Mouse (Mus musculus) ES-Bruce4 (cell line): Measurements from ENCODE around the gene Cog6.

ENCODE experiments used
- CTCF ChIP-seq: IDR thresholded peaks from one replicate; pipeline ENCODE4 v1.8.1; 2011; ENCODE audit warnings: low read depth, low read length
- POLR2A ChIP-seq: IDR thresholded peaks from one replicate; pipeline ENCODE4 v1.8.1; 2011; ENCODE audit warnings: low read length; ENCODE audit not compliant: insufficient read depth

DNA sequence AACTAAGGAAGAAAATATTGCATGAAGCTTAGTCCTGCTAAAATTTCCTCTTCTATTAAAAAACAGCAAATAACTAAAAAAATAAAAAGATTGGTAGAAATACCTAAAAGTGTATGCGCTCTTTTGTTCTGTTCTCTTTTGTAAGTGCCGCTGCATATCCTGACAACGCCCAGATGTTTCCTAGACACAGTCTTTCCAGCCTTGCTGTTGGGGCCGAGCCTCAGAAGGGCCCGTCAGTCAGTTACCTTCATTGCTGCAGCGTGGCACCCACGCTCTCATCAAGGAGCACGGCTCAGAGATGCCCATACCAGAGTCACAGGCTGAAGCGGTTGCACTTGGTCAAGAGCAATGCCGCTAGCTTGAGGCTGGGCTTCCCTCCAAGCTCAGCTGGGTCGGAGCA lies 60.8 kb downstream of the Cog6 start:
- TF ChIP-seq POLR2A (no peak), CTCF (no peak)
